Mouse (Mus musculus): Measurements from ENCODE around the gene Atrnl1.

The Atrnl1 gene

GRCm38 (mm10) chr19:58119681-58120173, 508.9 kb downstream of the Atrnl1 start:
- no peak for DNase-seq (ENCODE audit: low spot score)

GRCm38 (mm10) chr19:58120661-58121060, 509.8 kb downstream of the Atrnl1 start:
- DNase-seq (ENCODE audit: low spot score) = no peak

- DNase-seq (ENCODE audit: low spot score) = no peak
Observed at GRCm38 (mm10) chr19:58121628-58122027, 510.8 kb downstream of the Atrnl1 start.

- no peak for DNase-seq (ENCODE audit: low spot score)
Observed at GRCm38 (mm10) chr19:58123620-58124019, 512.8 kb downstream of the Atrnl1 start.

GRCm38 (mm10) chr19:58124566-58124965, 513.7 kb downstream of the Atrnl1 start:
- DNase-seq (ENCODE audit: low spot score) = no peak

- no peak for DNase-seq (ENCODE audit: low spot score)
Observed at GRCm38 (mm10) chr19:58125010-58125409, 514.2 kb downstream of the Atrnl1 start.

GRCm38 (mm10) chr19:58131896-58132295, 521.1 kb downstream of the Atrnl1 start:
- DNase-seq (ENCODE audit: low spot score) = no peak

- no peak for DNase-seq (ENCODE audit: low spot score)
Observed at GRCm38 (mm10) chr19:58140191-58140784, 529.5 kb downstream of the Atrnl1 start.

GRCm38 (mm10) chr19:58143853-58144454, 533.1 kb downstream of the Atrnl1 start:
- DNase-seq (ENCODE audit: low spot score) = no peak

- no peak for DNase-seq (ENCODE audit: low spot score)
Observed at GRCm38 (mm10) chr19:58145521-58145920, 534.7 kb downstream of the Atrnl1 start.

- no peak for DNase-seq (ENCODE audit: low spot score)
Observed at GRCm38 (mm10) chr19:58151257-58151656, 540.4 kb downstream of the Atrnl1 start.

- no peak for DNase-seq (ENCODE audit: low spot score)
Observed at GRCm38 (mm10) chr19:58161569-58161968, 550.7 kb downstream of the Atrnl1 start.

- peak; percentile 10 for DNase-seq (ENCODE audit: low spot score)
Observed at GRCm38 (mm10) chr19:58164896-58165634, 554.2 kb downstream of the Atrnl1 start.

GRCm38 (mm10) chr19:58165635-58166015, 554.8 kb downstream of the Atrnl1 start:
- DNase-seq (ENCODE audit: low spot score) = no peak

- DNase-seq (ENCODE audit: low spot score) = no peak
Observed at GRCm38 (mm10) chr19:58166147-58166546, 555.3 kb downstream of the Atrnl1 start.

GRCm38 (mm10) chr19:58178410-58178809, 567.6 kb downstream of the Atrnl1 start:
- DNase-seq (ENCODE audit: low spot score) = no peak

GRCm38 (mm10) chr19:58180773-58181172, 569.9 kb downstream of the Atrnl1 start:
- DNase-seq (ENCODE audit: low spot score) = no peak
